Mouse (Mus musculus) neural tube, embryonic 12.5 days (tissue): ENCODE measurements around the gene Gm43720. TPM values are rescaled to one million over a fixed set of nuclear protein-coding genes. Genes with fewer than 3 reads are reported as not detected.
A peak's percentile ranks its signal among the peaks of the same experiment; 100 is the strongest.

Source experiments
- ATAC-seq: fragments of 200-750 bp; cut with Nextera tagmentation; 2 replicates; pipeline ENCODE4 v1.8.0; 2017; ENCODE audit warnings: low read depth, mild to moderate bottlenecking, moderate TSS enrichment, moderate library complexity; ENCODE audit not compliant: low FRiP score
- H3K27ac ChIP-seq: fragments of 300-500 bp; sonication (generic); 2 replicates; pipeline ENCODE4 v1.5.1; 2016
- H3K27me3 ChIP-seq: fragments of 300-500 bp; sonication (generic); replicated peaks from 2 replicates; pipeline ENCODE4 v1.6.1; 2016; ENCODE audit warnings: mild to moderate bottlenecking
- H3K36me3 ChIP-seq: fragments of 300-500 bp; sonication (generic); 2 replicates; pipeline ENCODE4 v1.6.1; 2016; ENCODE audit warnings: mild to moderate bottlenecking
- H3K4me1 ChIP-seq: fragments of 300-500 bp; sonication (generic); 2 replicates; pipeline ENCODE4 v1.6.1; 2016
- H3K4me2 ChIP-seq: fragments of 300-500 bp; sonication (generic); replicated peaks from 2 replicates; pipeline ENCODE4 v1.6.1; 2016; ENCODE audit warnings: mild to moderate bottlenecking
- H3K4me3 ChIP-seq: fragments of 300-500 bp; sonication (generic); 2 replicates; pipeline ENCODE4 v1.5.1; 2016
- H3K9ac ChIP-seq: fragments of 300-500 bp; sonication (generic); 2 replicates; pipeline ENCODE4 v1.6.1; 2016; ENCODE audit warnings: mild to moderate bottlenecking
- H3K9me3 ChIP-seq: fragments of 300-500 bp; sonication (generic); 2 replicates; pipeline ENCODE4 v1.6.1; 2016; ENCODE audit warnings: mild to moderate bottlenecking
- WGBS: fragments of 180-500 bp; shearing (Covaris S2); methylation state at CpG from one replicate; pipeline ENCODE4 v1.1.7; 2016; 5-methylcytosine and 5-hydroxymethylcytosine counted together
- polyA plus RNA-seq: library from polyadenylated mRNA; unstranded; fragments of >200 nt; fragmentation: Nextera tagmentation; extraction: Ambion mirVana; gene quantifications from 2 replicates; pipeline ENCODE4 v1.2.1, GENCODE M21; 2016

The Gm43720 gene
- 0.05 and 0.17 TPM in 2 replicates for polyA plus RNA-seq

GRCm38 (mm10) chr5:138279585-138280424, at the start of gene Gm43720, which contains the start of the genes Gpc2 and Stag3:
Gene Gm43720, minus strand, starts transcription at chr5:138279958.
Gene Gpc2, minus strand, starts transcription at chr5:138280005.
Gene Stag3, plus strand, starts transcription at chr5:138280240.
- H3K4me3 ChIP-seq: peak within 1 kb of the TSS; percentile 77
- H3K4me1 ChIP-seq: peaks cover 44% of the 10 kb centered on the region
- peak within 1 kb of the TSS; percentile 33; the same call in 1 of the 2 replicates for H3K27ac ChIP-seq
- peaks cover 29% of the 10 kb centered on the region for H3K36me3 ChIP-seq
- H3K9me3 ChIP-seq: peaks cover 3% of the 10 kb centered on the region; the same call in 1 of the 2 replicates
- H3K9ac ChIP-seq: peak within 1 kb of the TSS; percentile 93
- peak within 1 kb of the TSS; percentile 89 for H3K4me2 ChIP-seq
- H3K27me3 ChIP-seq: no peaks in the 10 kb centered on the region
- under 1% methylated on average over 56 of the region's 56 CpGs for WGBS
- peak; percentile 97 for ATAC-seq

GRCm38 (mm10) chr5:138312795-138313194, 33.0 kb upstream of the Gm43720 start:
- no peak for ATAC-seq
- Histone ChIP-seq H3K9ac (no peak overlapping the region), H3K4me1 (no peaks in the 10 kb centered on the region), H3K27ac (no peak overlapping the region), H3K36me3 (no peaks in the 10 kb centered on the region), H3K4me3 (no peak overlapping the region), H3K4me2 (no peak overlapping the region), H3K27me3 (no peaks in the 10 kb centered on the region), H3K9me3 (no peaks in the 10 kb centered on the region)
- 93% methylated on average over 3 of the region's 3 CpGs for WGBS

DNA sequence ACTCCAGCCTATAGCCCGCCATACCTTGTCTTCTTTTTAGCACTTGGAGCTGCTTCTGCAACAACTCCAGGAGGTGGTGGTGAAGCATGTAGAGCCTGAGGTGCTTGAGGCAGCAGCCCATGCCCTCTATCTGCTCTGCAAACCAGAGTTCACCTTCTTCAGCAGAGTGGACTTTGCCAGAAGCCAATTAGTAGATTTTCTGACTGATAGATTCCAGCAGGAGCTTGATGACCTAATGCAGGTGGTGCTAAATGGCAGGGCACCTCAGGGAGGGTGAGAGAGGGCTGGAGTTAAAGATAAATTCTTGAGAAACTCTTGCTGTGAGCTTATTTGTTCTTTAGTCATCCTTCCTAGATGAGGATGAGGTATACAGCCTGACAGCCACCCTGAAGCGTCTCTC, 19.9 kb upstream of the Gm43720 start:
- Histone ChIP-seq H3K4me1 (no peaks in the 10 kb centered on the region), H3K9me3 (no peaks in the 10 kb centered on the region), H3K36me3 (no peaks in the 10 kb centered on the region), H3K27ac (no peak overlapping the region), H3K4me2 (no peak overlapping the region), H3K9ac (no peak overlapping the region), H3K4me3 (no peak overlapping the region), H3K27me3 (no peaks in the 10 kb centered on the region)
- no peak for ATAC-seq
- 72% methylated on average over 2 of the region's 2 CpGs for WGBS

- H3K36me3 ChIP-seq: no peaks in the 10 kb centered on the region
- H3K4me1 ChIP-seq: no peaks in the 10 kb centered on the region
- H3K9ac ChIP-seq: no peak overlapping the region
- no peak for ATAC-seq
- H3K27ac ChIP-seq: no peak overlapping the region
- no peak overlapping the region for H3K4me2 ChIP-seq
- H3K9me3 ChIP-seq: no peaks in the 10 kb centered on the region
- no peak overlapping the region for H3K4me3 ChIP-seq
- H3K27me3 ChIP-seq: no peaks in the 10 kb centered on the region
Measured at GRCm38 (mm10) chr5:138294158-138294557, 14.4 kb upstream of the Gm43720 start.

DNA sequence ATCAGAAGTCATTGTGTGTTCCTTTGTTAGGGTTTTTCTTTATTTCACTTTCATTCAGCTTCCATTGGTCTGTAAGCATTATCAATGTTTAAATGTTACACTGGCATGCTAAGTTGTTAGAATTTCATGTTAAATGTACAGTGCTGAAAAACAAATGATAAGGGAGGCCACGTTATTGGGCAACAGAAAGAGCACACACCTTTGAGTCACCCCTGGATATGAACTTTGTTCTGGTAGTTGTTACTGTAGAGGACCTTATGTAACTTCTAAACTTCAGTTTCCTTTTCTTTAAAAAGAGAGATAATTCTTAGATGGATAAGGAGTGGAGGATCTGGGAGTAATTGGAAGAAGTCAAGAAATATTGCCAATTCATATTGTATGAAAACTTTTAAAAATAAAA, 11.9 kb upstream of the Gm43720 start:
- H3K27ac ChIP-seq: no peak overlapping the region
- H3K4me2 ChIP-seq: no peak overlapping the region
- H3K4me3 ChIP-seq: no peak overlapping the region
- no peak overlapping the region for H3K9ac ChIP-seq
- no peaks in the 10 kb centered on the region for H3K4me1 ChIP-seq
- no peak for ATAC-seq
- no peaks in the 10 kb centered on the region for H3K27me3 ChIP-seq
- WGBS: 86% methylated on average over 1 of the region's 1 CpGs
- H3K36me3 ChIP-seq: no peaks in the 10 kb centered on the region
- no peaks in the 10 kb centered on the region for H3K9me3 ChIP-seq

GRCm38 (mm10) chr5:138287861-138288260, 8.1 kb upstream of the Gm43720 start:
- no peaks in the 10 kb centered on the region for H3K27me3 ChIP-seq
- no peak overlapping the region for H3K9ac ChIP-seq
- no peak for ATAC-seq
- H3K9me3 ChIP-seq: no peaks in the 10 kb centered on the region
- no peak overlapping the region for H3K4me2 ChIP-seq
- WGBS: 78% methylated on average over 3 of the region's 3 CpGs
- H3K36me3 ChIP-seq: no peaks in the 10 kb centered on the region
- no peak overlapping the region for H3K27ac ChIP-seq
- H3K4me1 ChIP-seq: no peaks in the 10 kb centered on the region
- H3K4me3 ChIP-seq: no peak overlapping the region

GRCm38 (mm10) chr5:138283540-138283939, 3.8 kb upstream of the Gm43720 start:
- Histone ChIP-seq H3K9ac (no peak overlapping the region), H3K9me3 (peaks cover 3% of the 10 kb centered on the region; the same call in 1 of the 2 replicates), H3K27me3 (no peaks in the 10 kb centered on the region), H3K36me3 (no peaks in the 10 kb centered on the region), H3K4me1 (peaks cover 7% of the 10 kb centered on the region), H3K27ac (no peak overlapping the region), H3K4me3 (no peak overlapping the region), H3K4me2 (no peak overlapping the region)
- ATAC-seq: no peak
- WGBS: 63% methylated on average over 1 of the region's 1 CpGs

GRCm38 (mm10) chr5:138281798-138282197, 2.0 kb upstream of the Gm43720 start:
- H3K27ac ChIP-seq: no peak overlapping the region
- 86% methylated on average over 2 of the region's 2 CpGs for WGBS
- H3K36me3 ChIP-seq: peaks cover 17% of the 10 kb centered on the region
- H3K4me2 ChIP-seq: no peak overlapping the region
- peaks cover 3% of the 10 kb centered on the region; the same call in 1 of the 2 replicates for H3K9me3 ChIP-seq
- no peak for ATAC-seq
- H3K4me3 ChIP-seq: no peak overlapping the region
- no peaks in the 10 kb centered on the region for H3K27me3 ChIP-seq
- H3K9ac ChIP-seq: no peak overlapping the region
- peaks cover 24% of the 10 kb centered on the region for H3K4me1 ChIP-seq

GRCm38 (mm10) chr5:138280829-138281228, 1.1 kb upstream of the Gm43720 start:
- H3K27me3 ChIP-seq: no peaks in the 10 kb centered on the region
- no peak for ATAC-seq
- no peak overlapping the region for H3K9ac ChIP-seq
- no peak overlapping the region for H3K4me3 ChIP-seq
- WGBS: 91% methylated on average over 15 of the region's 15 CpGs
- peaks cover 25% of the 10 kb centered on the region for H3K36me3 ChIP-seq
- no peak overlapping the region for H3K4me2 ChIP-seq
- peaks cover 3% of the 10 kb centered on the region; the same call in 1 of the 2 replicates for H3K9me3 ChIP-seq
- no peak overlapping the region for H3K27ac ChIP-seq
- H3K4me1 ChIP-seq: peaks cover 34% of the 10 kb centered on the region

GRCm38 (mm10) chr5:138280425-138280768, 639 bp upstream of the Gm43720 start:
- peak overlapping the region; percentile 26 for H3K4me2 ChIP-seq
- WGBS: 23% methylated on average over 26 of the region's 26 CpGs
- peaks cover 38% of the 10 kb centered on the region for H3K4me1 ChIP-seq
- H3K27me3 ChIP-seq: no peaks in the 10 kb centered on the region
- peaks cover 25% of the 10 kb centered on the region for H3K36me3 ChIP-seq
- H3K9ac ChIP-seq: no peak overlapping the region
- 0 out of 2 replicates have a peak overlapping the region, but pooled peaks have one; percentile 77 for H3K4me3 ChIP-seq
- H3K27ac ChIP-seq: no peak overlapping the region
- H3K9me3 ChIP-seq: peaks cover 3% of the 10 kb centered on the region; the same call in 1 of the 2 replicates
- no peak for ATAC-seq

- H3K4me1 ChIP-seq: peaks cover 55% of the 10 kb centered on the region
- H3K9me3 ChIP-seq: peaks cover 3% of the 10 kb centered on the region; the same call in 1 of the 2 replicates
- H3K27ac ChIP-seq: no peak overlapping the region
- peak overlapping the region; percentile 89 for H3K4me2 ChIP-seq
- ATAC-seq: no peak
- H3K36me3 ChIP-seq: peaks cover 35% of the 10 kb centered on the region
- H3K27me3 ChIP-seq: no peaks in the 10 kb centered on the region
- WGBS: 88% methylated on average over 7 of the region's 7 CpGs
- H3K9ac ChIP-seq: peak overlapping the region; percentile 93
- H3K4me3 ChIP-seq: peak overlapping the region; percentile 77
Measured at GRCm38 (mm10) chr5:138277994-138278393, 1.8 kb downstream of the Gm43720 start.

- Histone ChIP-seq H3K36me3 (peaks cover 35% of the 10 kb centered on the region), H3K27me3 (no peaks in the 10 kb centered on the region), H3K9ac (peak overlapping the region; percentile 58), H3K27ac (no peak overlapping the region), H3K4me1 (peaks cover 62% of the 10 kb centered on the region), H3K9me3 (peaks cover 2% of the 10 kb centered on the region; the same call in 1 of the 2 replicates), H3K4me3 (peak overlapping the region; percentile 34), H3K4me2 (peak overlapping the region; percentile 89)
- no peak for ATAC-seq
- WGBS: 10% methylated on average over 41 of the region's 41 CpGs
Measured at GRCm38 (mm10) chr5:138275216-138276050, 4.3 kb downstream of the Gm43720 start.
